Mouse (Mus musculus) thymus, postnatal 4 days (tissue): ENCODE data around the gene Brpf3.

Experiments used
- DNase-seq: peaks from one replicate; pipeline ENCODE4 v3.0.0; 2021

Brpf3 gene

GRCm38 (mm10) chr17:28876331-28876730 is 75.4 kb downstream of the Brpf3 start:
- DNase-seq: no peak

GRCm38 (mm10) chr17:28876821-28877220 is 75.9 kb downstream of the Brpf3 start:
- peak; percentile 75 for DNase-seq

- peak; percentile 89 for DNase-seq
These were observed 79.1 kb downstream of the Brpf3 start for GRCm38 (mm10) chr17:28879931-28880391.

- DNase-seq: peak; percentile 90
These were observed 81.4 kb downstream of the Brpf3 start for GRCm38 (mm10) chr17:28882316-28882715.

- peak; percentile 48 for DNase-seq
These were observed 81.9 kb downstream of the Brpf3 start for GRCm38 (mm10) chr17:28882810-28883209.

- DNase-seq: peak; percentile 37
These were observed 83.1 kb downstream of the Brpf3 start for GRCm38 (mm10) chr17:28883941-28884516.

- no peak for DNase-seq
These were observed 84.3 kb downstream of the Brpf3 start for GRCm38 (mm10) chr17:28885231-28885630.

- DNase-seq: no peak
These were observed 85.4 kb downstream of the Brpf3 start for GRCm38 (mm10) chr17:28886266-28886665.
